Mouse (Mus musculus) heart, adult 11 months (tissue): ENCODE data around the gene D030056L22Rik.

Experiments
- DNase-seq: peaks from one replicate; pipeline ENCODE4 v3.0.0; 2022

The D030056L22Rik gene

GRCm38 (mm10) chr19:18712866-18713300 lies at the start of gene D030056L22Rik:
Gene D030056L22Rik, plus strand, starts transcription at chr19:18713193.
- peak; percentile 100 for DNase-seq

- DNase-seq, result no peak
Measured at GRCm38 (mm10) chr19:18663904-18664303, 49.1 kb upstream of the D030056L22Rik start.

- peak; percentile 21 for DNase-seq
Measured at GRCm38 (mm10) chr19:18666966-18667365, 46.0 kb upstream of the D030056L22Rik start.

- DNase-seq, result no peak
Measured at GRCm38 (mm10) chr19:18669551-18669950, 43.4 kb upstream of the D030056L22Rik start.

GRCm38 (mm10) chr19:18670608-18671007 lies 42.4 kb upstream of the D030056L22Rik start, which contains the start of gene Carnmt1:
Gene Carnmt1, plus strand, starts transcription at chr19:18670764.
- DNase-seq, result peak; percentile 100

- DNase-seq, result no peak
Measured at GRCm38 (mm10) chr19:18671056-18671741, 41.8 kb upstream of the D030056L22Rik start.

- no peak for DNase-seq
Measured at GRCm38 (mm10) chr19:18672498-18672897, 40.5 kb upstream of the D030056L22Rik start.

GRCm38 (mm10) chr19:18673116-18673515 lies 39.9 kb upstream of the D030056L22Rik start:
- DNase-seq, result no peak

- DNase-seq, result no peak
Measured at GRCm38 (mm10) chr19:18682142-18682541, 30.9 kb upstream of the D030056L22Rik start.

- no peak for DNase-seq
Measured at GRCm38 (mm10) chr19:18687556-18687955, 25.4 kb upstream of the D030056L22Rik start.

- no peak for DNase-seq
Measured at GRCm38 (mm10) chr19:18692176-18692575, 20.8 kb upstream of the D030056L22Rik start.

- DNase-seq, result no peak
Measured at GRCm38 (mm10) chr19:18692768-18693167, 20.2 kb upstream of the D030056L22Rik start.

GRCm38 (mm10) chr19:18695116-18695515 lies 17.9 kb upstream of the D030056L22Rik start:
- DNase-seq, result no peak

- DNase-seq, result no peak
Measured at GRCm38 (mm10) chr19:18695552-18695951, 17.4 kb upstream of the D030056L22Rik start.

GRCm38 (mm10) chr19:18708101-18708500 lies 4.9 kb upstream of the D030056L22Rik start:
- no peak for DNase-seq

GRCm38 (mm10) chr19:18710903-18711302 lies 2.1 kb upstream of the D030056L22Rik start:
- no peak for DNase-seq

- DNase-seq, result no peak
Measured at GRCm38 (mm10) chr19:18711589-18711988, 1.4 kb upstream of the D030056L22Rik start.

GRCm38 (mm10) chr19:18712153-18712865 lies 684 bp upstream of the D030056L22Rik start:
- DNase-seq, result no peak

GRCm38 (mm10) chr19:18713357-18713756 lies 364 bp downstream of the D030056L22Rik start:
- peak; percentile 93 for DNase-seq

GRCm38 (mm10) chr19:18716374-18716773 lies 3.4 kb downstream of the D030056L22Rik start:
- DNase-seq, result peak; percentile 88

- DNase-seq, result no peak
Measured at GRCm38 (mm10) chr19:18720337-18720736, 7.3 kb downstream of the D030056L22Rik start.

GRCm38 (mm10) chr19:18725186-18725585 lies 12.2 kb downstream of the D030056L22Rik start:
- DNase-seq, result peak; percentile 43

- no peak for DNase-seq
Measured at GRCm38 (mm10) chr19:18730255-18730654, 17.3 kb downstream of the D030056L22Rik start.

GRCm38 (mm10) chr19:18731077-18731476 lies 18.1 kb downstream of the D030056L22Rik start:
- DNase-seq, result no peak
